Mouse (Mus musculus): ENCODE measurements around the gene Bbs1.

- TF ChIP-seq POLR2A (IDR thresholded peaks at IDR 0.05; ENCODE audit: borderline replicate concordance, insufficient read depth, low read length) (no peak), CTCF (IDR thresholded peaks at IDR 0.05; ENCODE audit: borderline replicate concordance, insufficient read depth, low read depth, low read length) (no peak)
Observed at GRCm38 (mm10) chr19:4896780-4897520, 9.5 kb downstream of the Bbs1 start.
